Mouse (Mus musculus) heart, embryonic 10.5 days (tissue): Measurements from ENCODE around the gene Gls2. TPM values are rescaled to one million over a fixed set of nuclear protein-coding genes. Genes with fewer than 3 reads are reported as not detected.

ENCODE experiments used
- DNase-seq: peaks from one replicate; pipeline ENCODE4 v3.0.0-alpha.2; 2017; ENCODE audit warnings: low spot score
- H3K27ac ChIP-seq: fragments of 300-500 bp; sonication (generic); 2 replicates; pipeline ENCODE4 v1.5.1; 2016; ENCODE audit warnings: mild to moderate bottlenecking
- H3K27me3 ChIP-seq: fragments of 300-500 bp; sonication (generic); 2 replicates; pipeline ENCODE4 v1.6.1; 2016; ENCODE audit warnings: mild to moderate bottlenecking; ENCODE audit not compliant: poor library complexity, insufficient read depth, severe bottlenecking
- H3K36me3 ChIP-seq: fragments of 300-500 bp; sonication (generic); 2 replicates; pipeline ENCODE4 v1.6.1; 2016; ENCODE audit warnings: mild to moderate bottlenecking, moderate library complexity
- H3K4me1 ChIP-seq: fragments of 300-500 bp; sonication (generic); 2 replicates; pipeline ENCODE4 v1.6.1; 2016; ENCODE audit warnings: mild to moderate bottlenecking
- H3K4me3 ChIP-seq: fragments of 300-500 bp; sonication (generic); 2 replicates; pipeline ENCODE4 v1.5.1; 2016; ENCODE audit warnings: mild to moderate bottlenecking, moderate library complexity
- H3K9me3 ChIP-seq: fragments of 300-500 bp; sonication (generic); 2 replicates; pipeline ENCODE4 v1.6.1; 2016; ENCODE audit warnings: mild to moderate bottlenecking, moderate library complexity
- WGBS: fragments of 180-500 bp; shearing (Covaris S2); methylation state at CpG from one replicate; pipeline ENCODE4 v1.1.7; 2016; 5-methylcytosine and 5-hydroxymethylcytosine counted together
- polyA plus RNA-seq: library from polyadenylated mRNA; unstranded; fragments of >200 nt; fragmentation: Nextera tagmentation; extraction: Ambion mirVana; gene quantifications from 2 replicates; pipeline ENCODE4 v1.2.1, GENCODE M21; 2016

Gls2 gene
- polyA plus RNA-seq, 1 experiment from 2014 or later = 1.1 TPM

GRCm38 (mm10) chr10:128227592-128227991 lies 33.3 kb downstream of the Gls2 start:
- no peaks in the 10 kb centered on the region for H3K27me3 ChIP-seq
- peaks cover 26% of the 10 kb centered on the region for H3K4me1 ChIP-seq
- no peaks in the 10 kb centered on the region for H3K36me3 ChIP-seq
- no peak overlapping the region for H3K4me3 ChIP-seq
- no peaks in the 10 kb centered on the region for H3K9me3 ChIP-seq
- WGBS = 84% methylated on average over 9 of the region's 9 CpGs
- no peak overlapping the region for H3K27ac ChIP-seq
- no peak for DNase-seq

- Histone ChIP-seq H3K36me3 (no peaks in the 10 kb centered on the region), H3K9me3 (no peaks in the 10 kb centered on the region), H3K4me3 (no peak overlapping the region), H3K27me3 (no peaks in the 10 kb centered on the region), H3K27ac (no peak overlapping the region), H3K4me1 (peaks cover 30% of the 10 kb centered on the region)
- 87% methylated on average over 8 of the region's 8 CpGs for WGBS
- no peak for DNase-seq
Observed at GRCm38 (mm10) chr10:128228009-128228408, 33.8 kb downstream of the Gls2 start.

- WGBS = 84% methylated on average over 12 of the region's 12 CpGs
- DNase-seq = no peak
- no peak overlapping the region for H3K4me3 ChIP-seq
Observed at GRCm38 (mm10) chr10:128230582-128230981, 36.3 kb downstream of the Gls2 start.

GRCm38 (mm10) chr10:128231146-128231545 lies 36.9 kb downstream of the Gls2 start:
- H3K4me1 ChIP-seq = peaks cover 14% of the 10 kb centered on the region
- WGBS = 24% methylated on average over 5 of the region's 5 CpGs
- 0 out of 2 replicates have a peak, but pooled peaks cover 8% of the 10 kb centered on the region for H3K36me3 ChIP-seq
- peak overlapping the region; percentile 98 for H3K27ac ChIP-seq
- H3K9me3 ChIP-seq = no peaks in the 10 kb centered on the region
- no peak for DNase-seq
- H3K27me3 ChIP-seq = no peaks in the 10 kb centered on the region
- peak overlapping the region; percentile 91 for H3K4me3 ChIP-seq

More at GRCm38 (mm10) chr10:128230582-128230981, 36.3 kb downstream of the Gls2 start:
- Histone ChIP-seq H3K27me3 (no peaks in the 10 kb centered on the region), H3K27ac (peak overlapping the region; percentile 98), H3K36me3 (0 out of 2 replicates have a peak, but pooled peaks cover 8% of the 10 kb centered on the region), H3K4me1 (peaks cover 19% of the 10 kb centered on the region), H3K9me3 (no peaks in the 10 kb centered on the region)

GRCm38 (mm10) chr10:128231697-128232419 lies 37.6 kb downstream of the Gls2 start, which contains the start of gene Timeless:
Gene Timeless (plus strand): TSS chr10:128232065.
- peak; percentile 91 for DNase-seq
- Histone ChIP-seq H3K9me3 (no peaks in the 10 kb centered on the region), H3K27me3 (no peaks in the 10 kb centered on the region), H3K36me3 (0 out of 2 replicates have a peak, but pooled peaks cover 8% of the 10 kb centered on the region), H3K27ac (peak within 1 kb of the TSS; percentile 98), H3K4me3 (peak within 1 kb of the TSS; percentile 91), H3K4me1 (peaks cover 13% of the 10 kb centered on the region)
- WGBS = under 1% methylated on average over 58 of the region's 58 CpGs

- Histone ChIP-seq H3K4me1 (peaks cover 13% of the 10 kb centered on the region), H3K4me3 (peak overlapping the region; percentile 91), H3K36me3 (0 out of 2 replicates have a peak, but pooled peaks cover 8% of the 10 kb centered on the region), H3K27me3 (no peaks in the 10 kb centered on the region), H3K9me3 (no peaks in the 10 kb centered on the region), H3K27ac (peak overlapping the region; percentile 98)
- WGBS = under 1% methylated on average over 14 of the region's 14 CpGs
- peak; percentile 82 for DNase-seq
Observed at GRCm38 (mm10) chr10:128232420-128232985, 38.2 kb downstream of the Gls2 start.

- 72% methylated on average over 4 of the region's 4 CpGs for WGBS
- H3K27me3 ChIP-seq = no peaks in the 10 kb centered on the region
- no peak overlapping the region for H3K27ac ChIP-seq
- H3K36me3 ChIP-seq = peaks cover 32% of the 10 kb centered on the region
- H3K9me3 ChIP-seq = no peaks in the 10 kb centered on the region
- no peak for DNase-seq
- peaks cover 11% of the 10 kb centered on the region; the same call in 1 of the 2 replicates for H3K4me1 ChIP-seq
- no peak overlapping the region for H3K4me3 ChIP-seq
Observed at GRCm38 (mm10) chr10:128236321-128236720, 42.1 kb downstream of the Gls2 start.

GRCm38 (mm10) chr10:128237807-128238480 lies 43.7 kb downstream of the Gls2 start:
- H3K4me3 ChIP-seq = no peak overlapping the region
- no peak for DNase-seq
- no peaks in the 10 kb centered on the region for H3K27me3 ChIP-seq
- peaks cover 8% of the 10 kb centered on the region; the same call in 1 of the 2 replicates for H3K4me1 ChIP-seq
- H3K27ac ChIP-seq = no peak overlapping the region
- 87% methylated on average over 15 of the region's 15 CpGs for whole genome bisulfite sequencing
- H3K9me3 ChIP-seq = no peaks in the 10 kb centered on the region
- peaks cover 48% of the 10 kb centered on the region for H3K36me3 ChIP-seq

GRCm38 (mm10) chr10:128239140-128239539 lies 44.9 kb downstream of the Gls2 start:
- DNase-seq = no peak
- no peak overlapping the region for H3K27ac ChIP-seq
- H3K27me3 ChIP-seq = no peaks in the 10 kb centered on the region
- 82% methylated on average over 4 of the region's 4 CpGs for WGBS
- no peaks in the 10 kb centered on the region for H3K9me3 ChIP-seq
- no peak overlapping the region for H3K4me3 ChIP-seq
- H3K4me1 ChIP-seq = peaks cover 6% of the 10 kb centered on the region; the same call in 1 of the 2 replicates
- peaks cover 56% of the 10 kb centered on the region for H3K36me3 ChIP-seq

GRCm38 (mm10) chr10:128240131-128240530 lies 45.9 kb downstream of the Gls2 start:
- no peak overlapping the region for H3K27ac ChIP-seq
- peaks cover 6% of the 10 kb centered on the region; the same call in 1 of the 2 replicates for H3K4me1 ChIP-seq
- H3K4me3 ChIP-seq = no peak overlapping the region
- H3K27me3 ChIP-seq = no peaks in the 10 kb centered on the region
- no peak for DNase-seq
- H3K36me3 ChIP-seq = peaks cover 61% of the 10 kb centered on the region
- no peaks in the 10 kb centered on the region for H3K9me3 ChIP-seq
- WGBS = 65% methylated on average over 18 of the region's 18 CpGs

GRCm38 (mm10) chr10:128243252-128243651 lies 49.0 kb downstream of the Gls2 start:
- 93% methylated on average over 8 of the region's 8 CpGs for WGBS
- no peak overlapping the region for H3K4me3 ChIP-seq
- H3K27me3 ChIP-seq = no peaks in the 10 kb centered on the region
- no peak overlapping the region for H3K27ac ChIP-seq
- H3K9me3 ChIP-seq = no peaks in the 10 kb centered on the region
- peaks cover 92% of the 10 kb centered on the region for H3K36me3 ChIP-seq
- H3K4me1 ChIP-seq = 0 out of 2 replicates have a peak, but pooled peaks cover 6% of the 10 kb centered on the region
- DNase-seq = no peak

- Histone ChIP-seq H3K27ac (no peak overlapping the region), H3K9me3 (no peaks in the 10 kb centered on the region), H3K4me1 (0 out of 2 replicates have a peak, but pooled peaks cover 6% of the 10 kb centered on the region), H3K27me3 (no peaks in the 10 kb centered on the region), H3K4me3 (no peak overlapping the region), H3K36me3 (peaks cover 100% of the 10 kb centered on the region)
- no peak for DNase-seq
- WGBS = 95% methylated on average over 15 of the region's 15 CpGs
Observed at GRCm38 (mm10) chr10:128244121-128244520, 49.9 kb downstream of the Gls2 start.
